Mouse (Mus musculus) embryonic facial prominence, embryonic 14.5 days (tissue): ENCODE measurements around the gene Pex10. TPM values are rescaled to one million over a fixed set of nuclear protein-coding genes. Genes with fewer than 3 reads are reported as not detected.
A peak's percentile ranks its signal among the peaks of the same experiment; 100 is the strongest.

Experiments
- ATAC-seq: fragments of 200-750 bp; cut with Nextera tagmentation; 2 replicates; pipeline ENCODE4 v1.8.0; 2017; ENCODE audit warnings: low read depth, moderate number of reproducible peaks, moderate TSS enrichment
- DNase-seq: peaks from one replicate; pipeline ENCODE4 v3.0.0-alpha.2; 2015; ENCODE audit warnings: low spot score
- H3K27ac ChIP-seq: fragments of 300-500 bp; sonication (generic); replicated peaks from 2 replicates; pipeline ENCODE4 v1.5.1; 2014; ENCODE audit warnings: low read depth, mild to moderate bottlenecking, low read length, moderate library complexity
- H3K27me3 ChIP-seq: fragments of 300-500 bp; sonication (generic); replicated peaks from 2 replicates; pipeline ENCODE4 v1.6.1; 2014; ENCODE audit warnings: low read length; ENCODE audit not compliant: control insufficient read depth, insufficient read depth
- H3K36me3 ChIP-seq: fragments of 300-500 bp; sonication (generic); 2 replicates; pipeline ENCODE4 v1.6.1; 2014; ENCODE audit warnings: low read length, mixed read lengths; ENCODE audit not compliant: control insufficient read depth, insufficient read depth
- H3K4me1 ChIP-seq: fragments of 300-500 bp; sonication (generic); 2 replicates; pipeline ENCODE4 v1.6.1; 2014; ENCODE audit warnings: antibody characterized with exemption, low read length; ENCODE audit not compliant: control insufficient read depth, insufficient read depth
- H3K4me2 ChIP-seq: fragments of 300-500 bp; sonication (generic); 2 replicates; pipeline ENCODE4 v1.6.1; 2014; ENCODE audit warnings: low read depth, mild to moderate bottlenecking, low read length, moderate library complexity, mixed read lengths
- H3K4me3 ChIP-seq: fragments of 300-500 bp; sonication (generic); 2 replicates; pipeline ENCODE4 v1.5.1; 2014; ENCODE audit warnings: low read depth, mild to moderate bottlenecking, low read length
- H3K9ac ChIP-seq: fragments of 300-500 bp; sonication (generic); 2 replicates; pipeline ENCODE4 v1.6.1; 2014; ENCODE audit warnings: low read depth, mild to moderate bottlenecking, low read length, moderate library complexity, mixed read lengths
- H3K9me3 ChIP-seq: fragments of 300-500 bp; sonication (generic); 2 replicates; pipeline ENCODE4 v1.6.1; 2016; ENCODE audit warnings: low read length; ENCODE audit not compliant: control insufficient read depth
- WGBS: fragments of 180-500 bp; shearing (Covaris S2); extraction: QIAGEN DNeasy Blood & Tissue Kit; methylation state at CpG from one replicate; pipeline ENCODE4 v1.1.7; 2014; 5-methylcytosine and 5-hydroxymethylcytosine counted together
- polyA plus RNA-seq: library from polyadenylated mRNA; unstranded; fragments of >200 nt; fragmentation: Nextera tagmentation; extraction: Ambion mirVana; gene quantifications from 2 replicates; pipeline ENCODE4 v1.2.1, GENCODE M21; 2014

Pex10 gene
- polyA plus RNA-seq, 1 experiment from 2014 or later, result 7.3 TPM

DNA sequence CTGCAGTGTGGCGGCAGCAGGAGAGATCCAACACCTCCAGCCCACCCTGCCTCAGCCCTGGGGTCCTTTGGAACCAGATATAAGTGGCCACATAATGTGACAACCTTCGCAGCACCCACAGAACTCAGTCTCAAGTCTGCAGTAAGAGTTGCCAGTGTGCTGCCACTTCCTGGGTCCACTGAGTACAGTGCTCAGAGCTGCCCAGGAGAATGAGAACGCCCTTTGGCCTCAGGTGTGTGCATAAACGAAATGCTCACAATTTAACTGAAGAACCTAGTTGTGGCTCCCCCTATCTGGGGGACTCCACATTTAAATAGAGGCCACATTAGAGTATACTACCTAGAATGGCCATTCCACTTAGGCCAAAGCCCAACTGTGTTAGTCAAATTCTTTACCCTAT, 16.7 kb downstream of the Pex10 start:
- WGBS, result 88% methylated on average over 4 of the region's 4 CpGs
- peaks cover 36% of the 10 kb centered on the region for H3K36me3 ChIP-seq
- H3K9ac ChIP-seq, result 0 out of 2 replicates have a peak overlapping the region, but pooled peaks have one; percentile 3
- H3K4me2 ChIP-seq, result no peak overlapping the region
- H3K4me3 ChIP-seq, result no peak overlapping the region
- H3K4me1 ChIP-seq, result peaks cover 13% of the 10 kb centered on the region
- DNase-seq, result no peak
- no peak overlapping the region for H3K27ac ChIP-seq
- H3K27me3 ChIP-seq, result no peaks in the 10 kb centered on the region
- no peaks in the 10 kb centered on the region for H3K9me3 ChIP-seq
- ATAC-seq, result no peak

DNA sequence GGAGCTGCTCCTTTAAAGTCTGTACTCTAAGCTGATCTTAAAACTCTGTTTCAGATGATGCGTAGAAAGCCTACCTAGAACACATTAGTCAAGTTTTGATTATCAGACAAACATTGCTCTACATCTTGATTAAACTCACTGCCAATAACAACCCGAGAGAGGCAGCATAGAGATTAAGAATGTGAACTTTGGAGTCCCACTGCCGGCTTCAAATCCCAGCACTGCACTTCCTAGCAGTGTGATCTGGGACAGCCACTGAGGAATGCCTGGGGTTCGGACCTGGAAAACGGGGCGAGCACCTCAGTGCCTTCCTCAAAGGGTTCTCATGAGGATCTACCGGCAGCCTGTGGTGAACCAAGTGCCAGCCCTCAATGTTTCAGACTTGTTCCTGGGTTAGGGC, 17.5 kb downstream of the Pex10 start:
- peak overlapping the region; percentile 14; the same call in 1 of the 2 replicates for H3K9ac ChIP-seq
- peak overlapping the region; percentile 90; the same call in 1 of the 2 replicates for H3K4me2 ChIP-seq
- 88% methylated on average over 7 of the region's 7 CpGs for WGBS
- peaks cover 13% of the 10 kb centered on the region for H3K4me1 ChIP-seq
- no peak overlapping the region for H3K4me3 ChIP-seq
- no peaks in the 10 kb centered on the region for H3K27me3 ChIP-seq
- H3K36me3 ChIP-seq, result peaks cover 30% of the 10 kb centered on the region
- no peak overlapping the region for H3K27ac ChIP-seq
- H3K9me3 ChIP-seq, result no peaks in the 10 kb centered on the region
- DNase-seq (no peak), ATAC-seq (no peak)

DNA sequence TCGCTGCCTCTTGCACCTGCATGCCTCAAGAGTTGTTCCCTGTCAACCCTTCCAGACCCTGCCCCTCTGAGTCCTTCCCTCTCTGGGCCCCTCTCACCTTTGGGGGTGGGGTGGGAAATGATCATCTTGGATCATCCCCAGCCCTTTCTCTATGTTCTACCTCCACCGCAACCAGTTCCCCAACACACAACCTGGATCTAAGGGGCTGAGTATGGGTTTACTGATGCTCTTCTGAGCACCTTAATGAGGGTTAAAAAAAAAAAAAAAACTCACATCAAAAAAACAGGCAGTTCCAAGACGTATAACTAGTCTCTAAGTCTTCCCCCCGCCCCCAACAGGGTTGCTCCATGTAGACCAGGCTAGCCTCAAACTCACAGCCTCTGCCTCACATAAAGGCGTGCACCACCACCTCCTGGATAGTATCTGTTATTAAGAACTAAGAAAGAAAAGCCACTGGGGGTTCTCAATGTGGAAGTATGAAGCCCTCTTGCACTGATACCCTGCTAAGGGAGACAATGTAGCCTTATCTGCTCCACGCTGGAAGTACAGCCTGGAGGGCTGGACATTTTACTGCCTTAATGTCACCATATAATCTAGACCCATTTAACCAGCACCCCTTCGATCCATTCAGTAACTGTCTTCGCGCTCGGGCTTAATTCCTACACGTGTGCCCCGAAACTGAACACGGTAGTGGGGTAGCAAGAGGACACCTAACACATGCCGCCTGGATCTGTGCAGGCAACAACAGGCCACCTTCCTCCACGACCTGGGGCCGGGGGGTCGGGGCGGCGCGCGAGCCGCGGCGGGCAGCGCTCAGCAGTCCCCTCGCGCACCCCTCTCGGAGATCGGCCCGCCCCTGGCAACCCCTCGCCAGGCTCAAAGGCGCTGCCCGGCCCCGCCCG, 18.6 kb downstream of the Pex10 start:
- H3K4me1 ChIP-seq, result peaks cover 13% of the 10 kb centered on the region
- WGBS, result 9% methylated on average over 16 of the region's 35 CpGs
- peak overlapping the region; percentile 93 for H3K9ac ChIP-seq
- peak overlapping the region; percentile 93 for H3K4me3 ChIP-seq
- H3K27me3 ChIP-seq, result no peaks in the 10 kb centered on the region
- H3K4me2 ChIP-seq, result peak overlapping the region; percentile 90
- peak; percentile 76; the same call in 1 of the 2 replicates for ATAC-seq
- peaks cover 19% of the 10 kb centered on the region for H3K36me3 ChIP-seq
- H3K9me3 ChIP-seq, result no peaks in the 10 kb centered on the region
- DNase-seq, result no peak
- H3K27ac ChIP-seq, result peak overlapping the region; percentile 93

DNA sequence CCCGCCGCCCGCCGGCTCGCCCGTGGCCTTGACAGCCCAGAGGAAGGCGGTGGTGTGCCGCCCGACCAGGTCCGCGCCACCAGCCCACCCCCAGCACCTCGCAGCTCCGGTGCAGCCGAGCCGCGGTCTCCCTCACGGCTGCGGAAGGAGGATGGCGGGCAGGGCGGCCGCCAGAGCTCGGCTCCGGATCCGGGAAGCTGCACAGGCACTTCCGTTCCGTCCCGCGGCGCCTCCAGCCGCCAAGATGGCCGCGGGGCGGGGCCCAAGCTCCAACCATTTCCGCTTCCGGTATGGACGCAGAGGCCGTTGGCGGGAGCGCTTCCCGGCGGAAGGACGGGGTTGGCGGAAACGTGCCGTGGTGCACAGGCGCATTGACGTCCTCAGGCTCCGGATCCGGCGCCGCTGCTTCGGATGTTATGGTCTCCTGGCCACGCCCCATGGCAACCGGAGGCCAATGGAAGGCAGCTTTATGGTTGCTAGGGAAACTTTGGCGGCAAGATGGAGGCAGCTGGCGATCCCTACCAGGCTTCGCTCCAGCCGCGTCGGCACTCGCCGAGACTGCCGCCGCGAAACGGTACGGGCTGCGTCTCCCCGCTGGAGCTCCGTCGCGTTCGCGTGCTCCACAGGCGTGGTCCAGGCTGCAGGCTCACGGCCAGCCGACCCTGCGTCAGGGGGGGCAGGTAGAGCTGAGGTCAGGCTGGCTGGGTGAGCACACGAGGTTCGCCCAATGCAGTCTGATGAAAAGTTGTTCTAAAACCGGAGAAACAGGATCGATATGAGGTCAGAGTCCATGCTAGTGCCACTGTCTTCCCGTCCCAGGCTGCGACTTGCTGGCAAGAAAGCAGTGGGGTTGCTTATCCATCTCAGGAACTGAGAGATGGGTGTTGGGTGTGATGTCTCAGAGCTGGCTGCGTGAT, 19.6 kb downstream of the Pex10 start, which contains the start of the genes Rer1 and Morn1:
Gene Rer1 (minus strand): TSS at position 275 of the 917 bp plus-strand sequence.
Gene Morn1 (plus strand): TSS at position 470 of the 917 bp plus-strand sequence.
- Histone ChIP-seq H3K27ac (peak within 1 kb of the TSS; percentile 93), H3K4me1 (peaks cover 13% of the 10 kb centered on the region), H3K9ac (peak within 1 kb of the TSS; percentile 93), H3K4me2 (peak within 1 kb of the TSS; percentile 98), H3K4me3 (peak within 1 kb of the TSS; percentile 93), H3K36me3 (peaks cover 12% of the 10 kb centered on the region), H3K9me3 (no peaks in the 10 kb centered on the region), H3K27me3 (no peaks in the 10 kb centered on the region)
- whole genome bisulfite sequencing, result 0% methylated on average over 49 of the region's 85 CpGs
- peak; percentile 98 for ATAC-seq
- peak; percentile 100 for DNase-seq

DNA sequence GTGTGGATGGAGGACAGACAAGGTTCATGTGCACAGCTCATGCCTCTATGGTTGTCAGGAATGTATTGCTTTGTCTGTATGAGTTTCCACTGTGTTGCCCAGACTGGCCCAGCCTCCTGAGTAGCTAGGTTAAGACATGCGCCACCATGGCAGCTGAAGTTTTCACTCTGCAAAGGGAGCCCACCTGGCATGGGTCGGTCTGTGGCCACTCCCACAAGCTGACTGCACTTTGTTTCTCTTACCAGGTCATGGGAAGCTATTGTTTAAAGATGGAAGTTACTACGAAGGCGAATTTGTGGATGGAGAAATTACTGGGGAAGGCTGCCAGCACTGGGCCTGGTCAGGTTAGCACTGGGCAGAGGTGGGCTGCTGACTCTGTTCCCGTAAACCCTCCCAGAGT, 22.4 kb downstream of the Pex10 start:
- no peak overlapping the region for H3K9ac ChIP-seq
- H3K4me1 ChIP-seq, result peaks cover 13% of the 10 kb centered on the region
- DNase-seq, result no peak
- ATAC-seq, result no peak
- no peak overlapping the region for H3K4me3 ChIP-seq
- H3K9me3 ChIP-seq, result no peaks in the 10 kb centered on the region
- H3K27ac ChIP-seq, result no peak overlapping the region
- H3K36me3 ChIP-seq, result no peaks in the 10 kb centered on the region
- H3K4me2 ChIP-seq, result no peak overlapping the region
- 96% methylated on average over 5 of the region's 5 CpGs for WGBS
- no peaks in the 10 kb centered on the region for H3K27me3 ChIP-seq

DNA sequence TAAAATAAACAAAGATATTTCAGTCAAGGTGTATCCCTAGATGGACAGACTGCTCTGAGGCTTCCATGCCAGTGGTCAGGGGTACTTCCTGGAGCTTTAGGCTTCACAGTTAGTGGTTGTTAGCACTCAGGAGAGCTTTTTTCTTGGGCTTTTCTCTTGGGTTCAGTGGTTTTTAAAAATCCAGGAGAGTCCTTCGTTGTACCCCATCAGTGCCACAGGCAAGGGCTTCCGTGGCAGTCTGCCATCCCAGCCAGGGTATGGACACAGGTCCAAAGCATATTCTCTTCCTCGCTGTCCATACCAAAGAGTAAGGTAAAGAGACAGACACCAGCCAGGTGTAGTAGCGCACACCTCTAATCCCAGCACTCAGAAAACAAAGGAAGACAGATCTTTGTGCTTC, 23.3 kb downstream of the Pex10 start:
- H3K27me3 ChIP-seq, result no peaks in the 10 kb centered on the region
- 93% methylated on average over 4 of the region's 4 CpGs for WGBS
- H3K9ac ChIP-seq, result no peak overlapping the region
- no peaks in the 10 kb centered on the region for H3K36me3 ChIP-seq
- H3K4me1 ChIP-seq, result peaks cover 11% of the 10 kb centered on the region
- H3K9me3 ChIP-seq, result no peaks in the 10 kb centered on the region
- H3K27ac ChIP-seq, result no peak overlapping the region
- no peak overlapping the region for H3K4me2 ChIP-seq
- DNase-seq (no peak), ATAC-seq (no peak)
- no peak overlapping the region for H3K4me3 ChIP-seq

DNA sequence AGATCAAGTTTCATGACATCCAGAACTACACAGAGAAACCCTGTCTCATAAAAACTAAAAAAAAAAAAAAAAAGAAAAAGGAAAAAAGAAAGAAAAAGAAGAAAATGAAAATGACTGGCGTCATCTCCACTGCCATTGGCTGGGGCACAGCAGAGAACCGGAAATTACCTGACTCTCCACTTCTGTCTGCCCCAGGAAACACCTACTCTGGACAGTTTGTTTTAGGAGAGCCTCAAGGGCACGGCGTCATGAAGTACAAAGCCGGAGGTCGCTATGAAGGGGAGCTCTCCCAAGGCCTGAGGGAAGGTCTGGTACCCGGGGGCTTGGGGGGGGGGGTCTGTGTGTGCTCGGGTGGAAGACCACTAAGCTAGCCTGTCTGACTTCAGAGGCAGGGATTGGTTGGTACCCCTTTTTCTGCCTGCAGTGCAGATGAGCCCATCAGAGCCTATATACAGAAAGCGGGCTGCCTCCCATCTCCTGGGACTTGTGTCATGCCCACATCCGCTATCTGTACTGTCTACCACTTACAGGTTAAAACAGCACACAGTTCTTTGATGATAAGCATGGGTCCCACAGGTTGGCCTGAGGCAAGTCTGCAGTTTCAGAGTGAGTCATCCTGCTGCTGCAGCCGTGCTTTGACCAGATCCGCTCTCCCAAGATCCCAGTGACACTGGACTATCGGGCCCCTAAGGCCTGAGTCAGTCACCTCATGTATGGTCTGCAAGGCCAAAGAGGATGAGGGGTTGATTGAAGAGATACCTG, 24.1 kb downstream of the Pex10 start:
- no peak overlapping the region for H3K27ac ChIP-seq
- no peaks in the 10 kb centered on the region for H3K36me3 ChIP-seq
- no peak for DNase-seq
- no peak for ATAC-seq
- H3K4me3 ChIP-seq, result no peak overlapping the region
- H3K4me2 ChIP-seq, result no peak overlapping the region
- H3K9ac ChIP-seq, result no peak overlapping the region
- no peaks in the 10 kb centered on the region for H3K27me3 ChIP-seq
- peaks cover 7% of the 10 kb centered on the region for H3K4me1 ChIP-seq
- 89% methylated on average over 13 of the region's 13 CpGs for WGBS
- H3K9me3 ChIP-seq, result no peaks in the 10 kb centered on the region
